Mouse (Mus musculus) myocyte (in vitro differentiated cells): ENCODE results near the gene Ppp6r2. TPM values are rescaled to one million over a fixed set of nuclear protein-coding genes. Genes with fewer than 3 reads are reported as not detected.

Experiments used
- H3K27me3 ChIP-seq: one replicate; pipeline ENCODE4 v1.6.1; 2011; ENCODE audit not compliant: control insufficient read depth, insufficient read depth, insufficient read length
- H3K36me3 ChIP-seq: one replicate; pipeline ENCODE4 v1.6.1; 2011; ENCODE audit not compliant: control insufficient read depth, insufficient read depth
- H3K4me2 ChIP-seq: one replicate; pipeline ENCODE4 v1.6.1; 2011; ENCODE audit warnings: low read depth, control low read depth
- H3K4me3 ChIP-seq: one replicate; pipeline ENCODE4 v1.5.1; 2011; ENCODE audit warnings: mild to moderate bottlenecking, control low read depth, moderate library complexity
- H3K79me2 ChIP-seq: one replicate; pipeline ENCODE4 v1.6.1; 2011; ENCODE audit not compliant: control insufficient read depth, insufficient read depth
- H3ac ChIP-seq: one replicate; pipeline ENCODE4 v1.6.1; 2011; ENCODE audit not compliant: control insufficient read depth, insufficient read length
- CEBPB ChIP-seq: IDR thresholded peaks from 2 replicates; pipeline ENCODE4 v1.6.1; 2011; ENCODE audit warnings: mild to moderate bottlenecking, moderate library complexity; ENCODE audit not compliant: poor library complexity, insufficient read depth, severe bottlenecking
- E2F4 ChIP-seq: IDR thresholded peaks from one replicate; pipeline ENCODE4 v1.6.1; 2011; ENCODE audit warnings: mild to moderate bottlenecking, control low read depth, moderate library complexity; ENCODE audit not compliant: insufficient read depth
- MAX ChIP-seq: IDR thresholded peaks from one replicate; pipeline ENCODE4 v1.6.1; 2011; ENCODE audit warnings: low read depth, mild to moderate bottlenecking, control low read depth
- MYOD1 ChIP-seq, 3 experiments: IDR thresholded peaks; one replicate each; pipeline ENCODE4 v1.6.1; 2011; ENCODE audit warnings: control low read depth in 2 of 3, low read depth in 2 of 3, mild to moderate bottlenecking in 2 of 3, moderate library complexity in 1 of 3; ENCODE audit not compliant: insufficient read length in 2 of 3, control insufficient read depth in 1 of 3
- MYOG ChIP-seq, 3 experiments: IDR thresholded peaks; one replicate each; pipeline ENCODE4 v1.6.1; 2011; ENCODE audit warnings: control low read depth in 2 of 3, low read depth in 2 of 3, mild to moderate bottlenecking in 2 of 3; ENCODE audit not compliant: insufficient read length in 2 of 3, control insufficient read depth in 1 of 3, insufficient read depth in 1 of 3
- POLR2A ChIP-seq: IDR thresholded peaks from one replicate; pipeline ENCODE4 v1.6.1; 2011; ENCODE audit warnings: low read depth, mild to moderate bottlenecking, control low read depth, moderate library complexity; ENCODE audit not compliant: insufficient read length
- POLR2AphosphoS2 ChIP-seq: IDR thresholded peaks from one replicate; pipeline ENCODE4 v1.6.1; 2011; ENCODE audit warnings: low read depth, control low read depth; ENCODE audit not compliant: insufficient read length
- REST ChIP-seq: IDR thresholded peaks from one replicate; pipeline ENCODE4 v1.6.1; 2011; ENCODE audit warnings: mild to moderate bottlenecking, control low read depth, moderate library complexity; ENCODE audit not compliant: insufficient read depth, insufficient read length
- SRF ChIP-seq: IDR thresholded peaks from one replicate; pipeline ENCODE4 v1.6.1; 2011; ENCODE audit warnings: low read depth; ENCODE audit not compliant: control insufficient read depth, insufficient read length
- TCF12 ChIP-seq: IDR thresholded peaks from one replicate; pipeline ENCODE4 v1.6.1; 2011; ENCODE audit warnings: mild to moderate bottlenecking, control low read depth; ENCODE audit not compliant: poor library complexity, insufficient read depth, severe bottlenecking
- TCF3 ChIP-seq: IDR thresholded peaks from one replicate; pipeline ENCODE4 v1.6.1; 2011; ENCODE audit warnings: low read depth, control low read depth; ENCODE audit not compliant: insufficient read length
- USF1 ChIP-seq: IDR thresholded peaks from one replicate; pipeline ENCODE4 v1.6.1; 2011; ENCODE audit warnings: low read depth, mild to moderate bottlenecking, control low read depth, moderate library complexity
- polyA plus RNA-seq: library from polyadenylated mRNA; unstranded; fragments of >200 nt; fragmentation: generic; extraction: Trizol; gene quantifications from one replicate; pipeline ENCODE4 v1.2.1, GENCODE M21; 2012; ENCODE audit warnings: missing spikeins

Ppp6r2 gene
- polyA plus RNA-seq: 43.6 TPM

DNA sequence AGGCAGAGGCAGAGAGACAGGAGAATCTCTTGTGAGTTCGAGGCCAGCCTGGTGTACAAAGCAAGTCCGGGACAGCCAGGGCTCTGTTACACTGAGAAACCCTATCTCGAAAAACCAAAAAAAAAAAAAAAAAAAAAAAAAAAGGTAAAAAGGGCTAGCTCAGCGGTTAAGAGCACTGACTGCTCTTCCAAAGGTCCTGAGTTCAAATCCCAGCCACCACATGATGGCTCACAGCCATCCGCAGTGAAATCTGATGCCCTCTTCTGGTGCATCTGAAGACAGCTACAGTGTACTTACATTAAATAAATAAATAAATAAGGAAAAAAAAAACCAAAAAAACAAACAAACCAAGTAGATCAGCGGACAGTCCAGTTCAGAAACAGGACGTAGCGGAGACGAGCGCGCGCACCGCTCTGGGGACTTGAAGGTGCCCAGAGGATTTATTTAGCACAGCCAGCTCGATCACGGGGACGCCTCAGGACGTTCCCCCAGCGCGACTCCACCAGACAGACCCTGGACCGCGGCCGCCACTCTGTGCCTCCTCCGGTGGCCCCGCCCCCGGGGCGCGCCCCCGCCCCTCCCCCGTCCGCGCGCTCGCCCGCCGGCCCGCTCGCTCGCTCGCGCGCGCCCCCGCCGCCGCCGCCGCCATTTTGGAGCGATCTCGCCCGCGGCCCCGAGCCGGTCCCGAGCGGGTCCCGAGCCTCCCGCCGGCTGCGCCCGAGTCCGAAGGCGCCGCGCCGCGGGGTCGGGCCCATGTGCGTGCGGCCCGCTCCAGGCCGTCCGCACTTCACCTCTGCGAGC is at the start of gene Ppp6r2:
Ppp6r2 (plus strand) TSS at position 639 of the 801 bp plus-strand sequence.
- Histone ChIP-seq H3K36me3 (peaks cover 5% of the 10 kb centered on the region), H3ac (peak within 1 kb of the TSS; percentile 92), H3K4me2 (peak within 1 kb of the TSS; percentile 92), H3K4me3 (peak within 1 kb of the TSS; percentile 61), H3K79me2 (peaks cover 4% of the 10 kb centered on the region), H3K27me3 (no peaks in the 10 kb centered on the region)
- TF ChIP-seq REST (no peak), E2F4 (no peak), CEBPB (no peak), MYOG (IDR thresholded peaks at IDR 0.05; ENCODE audit: control insufficient read depth in 1 of 3, insufficient read depth in 1 of 3, insufficient read length in 2 of 3, low read depth in 2 of 3) (no peak), TCF3 (no peak), POLR2AphosphoS2 (peak; percentile 65), POLR2A (peak; percentile 86)

DNA sequence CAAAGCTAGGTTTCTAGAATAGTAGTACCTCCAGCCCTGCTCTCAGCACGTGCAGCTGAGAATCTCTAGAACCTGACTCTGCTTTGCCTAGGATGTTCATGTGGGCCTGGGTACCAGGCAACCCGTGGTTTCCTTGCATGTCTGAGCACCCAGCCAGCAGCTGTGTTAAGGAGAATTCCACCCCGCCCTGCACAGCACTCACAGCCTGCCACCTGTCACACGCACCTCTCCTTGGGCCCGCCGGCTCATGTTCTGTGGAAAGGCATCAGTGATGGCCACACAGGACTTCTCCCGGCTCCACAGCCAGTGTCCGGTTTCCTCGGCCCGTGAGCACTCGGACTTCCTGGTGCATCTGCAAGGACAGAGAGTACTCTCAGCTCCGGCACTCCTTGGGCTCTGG is 45.9 kb upstream of the Ppp6r2 start:
- Histone ChIP-seq H3ac (no peak overlapping the region), H3K27me3 (no peaks in the 10 kb centered on the region), H3K4me2 (no peak overlapping the region), H3K4me3 (no peak overlapping the region), H3K36me3 (peaks cover 59% of the 10 kb centered on the region), H3K79me2 (peaks cover 26% of the 10 kb centered on the region)
- TF ChIP-seq SRF (no peak), MYOD1 (IDR thresholded peaks at IDR 0.05; ENCODE audit: control insufficient read depth in 1 of 3, insufficient read length in 2 of 3, low read depth in 2 of 3) (peak in 2 of 3 experiments; percentile 83 to 99), E2F4 (no peak), TCF3 (peak; percentile 78), MYOG (IDR thresholded peaks at IDR 0.05; ENCODE audit: control insufficient read depth in 1 of 3, insufficient read depth in 1 of 3, insufficient read length in 2 of 3, low read depth in 2 of 3) (peak; percentile 28 to 97 (median 91)), TCF12 (peak; percentile 36), REST (no peak), POLR2A (no peak), USF1 (no peak)

- peaks cover 34% of the 10 kb centered on the region for H3K36me3 ChIP-seq
- peaks cover 59% of the 10 kb centered on the region for H3K79me2 ChIP-seq
- H3K4me3 ChIP-seq: peak overlapping the region; percentile 3
- no peak overlapping the region for H3ac ChIP-seq
- H3K27me3 ChIP-seq: no peaks in the 10 kb centered on the region
- H3K4me2 ChIP-seq: peak overlapping the region; percentile 78
- TF ChIP-seq POLR2AphosphoS2 (no peak), REST (no peak), USF1 (no peak), MAX (no peak), POLR2A (peak; percentile 5), MYOD1 (IDR thresholded peaks at IDR 0.05; ENCODE audit: control insufficient read depth in 1 of 3, insufficient read length in 2 of 3, low read depth in 2 of 3) (no peak), MYOG (IDR thresholded peaks at IDR 0.05; ENCODE audit: control insufficient read depth in 1 of 3, insufficient read depth in 1 of 3, insufficient read length in 2 of 3, low read depth in 2 of 3) (no peak), TCF12 (no peak)
Observed at GRCm38 (mm10) chr15:89168922-89169321, 42.4 kb upstream of the Ppp6r2 start.

- H3ac ChIP-seq: no peak overlapping the region
- H3K27me3 ChIP-seq: no peaks in the 10 kb centered on the region
- H3K4me2 ChIP-seq: peak overlapping the region; percentile 78
- H3K36me3 ChIP-seq: peaks cover 30% of the 10 kb centered on the region
- peak in 2 of 3 experiments; percentile 56 to 87 for TF ChIP-seq MYOD1 (IDR thresholded peaks at IDR 0.05; ENCODE audit: control insufficient read depth in 1 of 3, insufficient read length in 2 of 3, low read depth in 2 of 3)
- TF ChIP-seq E2F4: no peak
- TF ChIP-seq MYOG (IDR thresholded peaks at IDR 0.05; ENCODE audit: control insufficient read depth in 1 of 3, insufficient read depth in 1 of 3, insufficient read length in 2 of 3, low read depth in 2 of 3): peak in 2 of 3 experiments; percentile 62 to 89
- no peak for TF ChIP-seq REST
- no peak for TF ChIP-seq SRF
- peak; percentile 45 for TF ChIP-seq POLR2A
- TF ChIP-seq TCF12: peak; percentile 3
- peak; percentile 36 for TF ChIP-seq TCF3
- peak; percentile 53 for TF ChIP-seq POLR2AphosphoS2
- H3K79me2 ChIP-seq: peaks cover 64% of the 10 kb centered on the region
- peak overlapping the region; percentile 3 for H3K4me3 ChIP-seq
Observed at GRCm38 (mm10) chr15:89169431-89169830, 41.9 kb upstream of the Ppp6r2 start.

- H3K79me2 ChIP-seq: peaks cover 71% of the 10 kb centered on the region
- peak overlapping the region; percentile 78 for H3K4me2 ChIP-seq
- TF ChIP-seq CEBPB (no peak), USF1 (no peak), MAX (no peak), E2F4 (no peak), REST (no peak), POLR2A (no peak), POLR2AphosphoS2 (no peak), MYOD1 (IDR thresholded peaks at IDR 0.05; ENCODE audit: control insufficient read depth in 1 of 3, insufficient read length in 2 of 3, low read depth in 2 of 3) (no peak), TCF3 (no peak), MYOG (IDR thresholded peaks at IDR 0.05; ENCODE audit: control insufficient read depth in 1 of 3, insufficient read depth in 1 of 3, insufficient read length in 2 of 3, low read depth in 2 of 3) (no peak), TCF12 (no peak), SRF (no peak)
- no peak overlapping the region for H3K4me3 ChIP-seq
- peaks cover 24% of the 10 kb centered on the region for H3K36me3 ChIP-seq
- H3ac ChIP-seq: no peak overlapping the region
- H3K27me3 ChIP-seq: no peaks in the 10 kb centered on the region
Observed at GRCm38 (mm10) chr15:89170102-89170501, 41.3 kb upstream of the Ppp6r2 start.
